Mouse (Mus musculus) MEL (cell line): ENCODE measurements at regions not wholly inside any gene's neighbourhood (a gene's known extent, or its start where the extent isn't known, plus 50 kb on each side); places are given as distances from the start of the nearest gene placed in this dataset.

ENCODE experiments used
- DNase-seq: peaks from one replicate; pipeline ENCODE4 v3.0.0; 2011; ENCODE audit warnings: low read depth, low spot score
- H3K27ac ChIP-seq: 2 replicates; pipeline ENCODE4 v1.5.1; 2012; ENCODE audit warnings: low read depth, mild to moderate bottlenecking, control low read depth, low read length, moderate library complexity; ENCODE audit not compliant: control insufficient read depth
- H3K27me3 ChIP-seq, 2 experiments: fragments of 150-350 bp in 1 of 2; sonication (generic) in 1 of 2; 2 replicates each; pipeline ENCODE4 v1.6.1; 2012; ENCODE audit warnings: low read length in 2 of 2, mild to moderate bottlenecking in 2 of 2, improper control_type of control experiment in 1 of 2, moderate library complexity in 1 of 2; ENCODE audit not compliant: insufficient read depth in 2 of 2, control insufficient read depth in 1 of 2
- H3K36me3 ChIP-seq, 2 experiments: 2 replicates each; pipeline ENCODE4 v1.6.1; 2012 to 2014; ENCODE audit warnings: low read length in 2 of 2, improper control_type of control experiment in 1 of 2, inconsistent platforms in 1 of 2, mild to moderate bottlenecking in 1 of 2; ENCODE audit not compliant: insufficient read depth in 2 of 2, control insufficient read depth in 1 of 2
- H3K4me1 ChIP-seq, 2 experiments: fragments of 150-350 bp in 1 of 2; sonication (generic) in 1 of 2; 2 replicates each; pipeline ENCODE4 v1.6.1; 2012; ENCODE audit warnings: low read length in 2 of 2, improper control_type of control experiment in 1 of 2, mild to moderate bottlenecking in 1 of 2; ENCODE audit not compliant: insufficient read depth in 2 of 2, control insufficient read depth in 1 of 2
- H3K4me3 ChIP-seq, 2 experiments: fragments of 150-350 bp in 1 of 2; sonication (generic) in 1 of 2; 2 replicates each; pipeline ENCODE4 v1.5.1; 2012; ENCODE audit warnings: low read depth in 2 of 2, low read length in 2 of 2, mild to moderate bottlenecking in 2 of 2, moderate library complexity in 2 of 2, control low read depth in 1 of 2, improper control_type of control experiment in 1 of 2; ENCODE audit not compliant: control insufficient read depth in 1 of 2, insufficient read depth in 1 of 2
- H3K79me2 ChIP-seq: 2 replicates; pipeline ENCODE4 v1.6.1; 2012; ENCODE audit warnings: mild to moderate bottlenecking, low read length, moderate library complexity; ENCODE audit not compliant: control insufficient read depth, poor library complexity, insufficient read depth
- H3K9ac ChIP-seq: 2 replicates; pipeline ENCODE4 v1.6.1; 2012; ENCODE audit warnings: low read depth, mild to moderate bottlenecking, control low read depth, low read length, moderate library complexity; ENCODE audit not compliant: control insufficient read depth, poor library complexity, severe bottlenecking
- H3K9me3 ChIP-seq: fragments of 150-350 bp; sonication (generic); replicated peaks from 2 replicates; pipeline ENCODE4 v1.6.1; 2012; ENCODE audit warnings: mild to moderate bottlenecking, low read length, improper control_type of control experiment, moderate library complexity; ENCODE audit not compliant: insufficient read depth
- E2F4 ChIP-seq: IDR thresholded peaks from 2 replicates; pipeline ENCODE4 v1.6.1; 2011; ENCODE audit warnings: low read depth, low read length, improper control_type of control experiment, borderline replicate concordance
- ETS1 ChIP-seq: IDR thresholded peaks from 2 replicates; pipeline ENCODE4 v1.6.1; 2012; ENCODE audit warnings: low read depth, mild to moderate bottlenecking, inconsistent platforms, low read length, improper control_type of control experiment, moderate library complexity
- KAT2A ChIP-seq: conservative IDR thresholded peaks from 2 replicates; pipeline ENCODE4 v1.6.1; 2012; ENCODE audit warnings: low read depth, low read length, improper control_type of control experiment, inconsistent platforms
- MAX ChIP-seq: IDR thresholded peaks from 2 replicates; pipeline ENCODE4 v1.6.1; 2011; ENCODE audit warnings: low read length, improper control_type of control experiment
- MEF2A ChIP-seq: IDR thresholded peaks from 2 replicates; pipeline ENCODE4 v1.6.1; 2014; ENCODE audit warnings: low read depth, mild to moderate bottlenecking, inconsistent platforms, low read length, improper control_type of control experiment; ENCODE audit not compliant: poor library complexity, insufficient replicate concordance, severe bottlenecking; ENCODE audit errors: extremely low read depth
- MXI1 ChIP-seq: IDR thresholded peaks from 2 replicates; pipeline ENCODE4 v1.6.1; 2011; ENCODE audit warnings: mild to moderate bottlenecking, low read depth, low read length, improper control_type of control experiment
- MYB ChIP-seq: IDR thresholded peaks from 2 replicates; pipeline ENCODE4 v1.6.1; 2011; ENCODE audit warnings: mild to moderate bottlenecking, low read depth, low read length, improper control_type of control experiment
- NELFE ChIP-seq: IDR thresholded peaks from 2 replicates; pipeline ENCODE4 v1.6.1; 2011; ENCODE audit warnings: low read depth, low read length, improper control_type of control experiment
- POLR2A ChIP-seq, 2 experiments: IDR thresholded peaks; 2 replicates each; pipeline ENCODE4 v1.6.1; 2011 to 2012; ENCODE audit warnings: low read length in 2 of 2, mild to moderate bottlenecking in 2 of 2, control low read depth in 1 of 2, improper control_type of control experiment in 1 of 2, low read depth in 1 of 2, moderate library complexity in 1 of 2; ENCODE audit not compliant: control insufficient read depth in 1 of 2, insufficient read depth in 1 of 2, poor library complexity in 1 of 2
- POLR2AphosphoS5 ChIP-seq: IDR thresholded peaks from 2 replicates; pipeline ENCODE4 v1.6.1; 2012; ENCODE audit warnings: low read depth, borderline replicate concordance, mild to moderate bottlenecking, inconsistent platforms, low read length, moderate library complexity, mixed read lengths
- RCOR1 ChIP-seq: IDR thresholded peaks from 2 replicates; pipeline ENCODE4 v1.6.1; 2012; ENCODE audit warnings: low read depth, mild to moderate bottlenecking, inconsistent platforms, low read length, improper control_type of control experiment
- SMC3 ChIP-seq: IDR thresholded peaks from 2 replicates; pipeline ENCODE4 v1.6.1; 2011; ENCODE audit warnings: low read depth, low read length, improper control_type of control experiment
- TCF12 ChIP-seq: IDR thresholded peaks from 2 replicates; pipeline ENCODE4 v1.6.1; 2014; ENCODE audit warnings: low read depth, mild to moderate bottlenecking, inconsistent platforms, low read length, improper control_type of control experiment, moderate library complexity
- UBTF ChIP-seq: IDR thresholded peaks from 2 replicates; pipeline ENCODE4 v1.6.1; 2012; ENCODE audit warnings: low read depth, mild to moderate bottlenecking, inconsistent platforms, low read length, improper control_type of control experiment, moderate library complexity, borderline replicate concordance; ENCODE audit not compliant: insufficient read depth
- USF1 ChIP-seq: IDR thresholded peaks from 2 replicates; pipeline ENCODE4 v1.6.1; 2014; ENCODE audit warnings: low read depth, mild to moderate bottlenecking, inconsistent platforms, low read length, improper control_type of control experiment, moderate library complexity
- ZKSCAN1 ChIP-seq: IDR thresholded peaks from 2 replicates; pipeline ENCODE4 v1.6.1; 2012; ENCODE audit warnings: low read depth, mild to moderate bottlenecking, inconsistent platforms, low read length, improper control_type of control experiment, moderate library complexity
- ZMIZ1 ChIP-seq: IDR thresholded peaks from 2 replicates; pipeline ENCODE4 v1.6.1; 2012; ENCODE audit warnings: low read depth, mild to moderate bottlenecking, inconsistent platforms, low read length, improper control_type of control experiment, moderate library complexity

DNA sequence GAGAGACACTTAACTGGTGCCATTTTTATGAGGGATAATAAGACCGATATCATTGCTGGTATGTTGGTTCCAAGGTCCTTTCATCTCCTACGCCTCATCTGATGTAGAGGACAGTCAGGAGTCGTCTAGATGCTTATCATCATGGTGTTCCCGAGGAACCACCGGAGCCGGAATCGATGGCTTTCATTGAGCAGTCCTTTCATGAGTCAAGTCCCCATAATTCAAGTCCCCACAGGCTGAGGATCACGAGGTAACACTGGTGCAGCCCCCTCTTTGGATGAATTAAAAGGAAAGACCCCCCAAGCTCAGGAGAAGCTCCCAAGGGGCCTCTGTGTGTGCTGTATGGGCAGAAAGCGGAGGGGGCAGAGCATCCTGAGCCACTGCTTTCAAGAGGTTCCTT, 73.3 kb upstream of the Klf4 start:
- no peak for TF ChIP-seq SMC3
- no peak for TF ChIP-seq ETS1
- no peak for TF ChIP-seq MAX
- no peak for TF ChIP-seq E2F4
- no peak for TF ChIP-seq USF1
- no peak for TF ChIP-seq TCF12
- TF ChIP-seq POLR2AphosphoS5: no peak
- TF ChIP-seq UBTF: no peak
- TF ChIP-seq MXI1: no peak
- H3K9me3 ChIP-seq: no peaks in the 10 kb centered on the region

DNA sequence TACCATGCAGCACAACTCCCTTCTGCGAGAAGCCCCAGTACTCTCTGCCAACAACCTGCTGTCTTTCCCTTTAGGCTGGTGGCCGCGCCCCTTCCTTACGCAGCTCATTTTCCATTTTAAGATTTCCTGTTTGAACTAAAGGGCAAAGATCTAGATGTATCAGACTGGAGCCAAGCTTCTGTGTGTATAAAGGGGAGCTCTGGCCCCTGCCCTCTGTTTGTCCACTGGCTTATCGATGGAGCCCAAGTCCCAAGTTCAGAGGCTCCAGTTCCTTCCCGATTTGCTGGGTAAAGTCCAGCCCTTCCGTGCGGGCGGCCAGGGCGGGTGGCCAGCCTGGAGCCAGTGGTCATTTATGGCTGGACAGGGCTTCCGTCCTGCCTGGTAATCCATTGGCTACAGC, 72.6 kb upstream of the Klf4 start:
- TF ChIP-seq POLR2AphosphoS5 (no peak), MEF2A (no peak), USF1 (no peak), NELFE (no peak), UBTF (no peak), RCOR1 (no peak), ZMIZ1 (no peak), KAT2A (no peak), ZKSCAN1 (no peak), MYB (no peak), POLR2A (IDR thresholded peaks at IDR 0.05; ENCODE audit: control insufficient read depth in 1 of 2, insufficient read depth in 1 of 2, low read depth in 1 of 2, low read length in 2 of 2, poor library complexity in 1 of 2) (no peak)
- TF ChIP-seq, all 39 proteins: peak for 0
- H3K27me3 ChIP-seq: no peaks in the 10 kb centered on the region
- no peaks in the 10 kb centered on the region for H3K79me2 ChIP-seq
- no peaks in the 10 kb centered on the region for H3K9me3 ChIP-seq
- H3K4me3 ChIP-seq: no peak overlapping the region
- no peaks in the 10 kb centered on the region for H3K36me3 ChIP-seq
- no peaks in the 10 kb centered on the region for H3K4me1 ChIP-seq
- no peak overlapping the region for H3K27ac ChIP-seq
- DNase-seq: no peak
- H3K9ac ChIP-seq: no peak overlapping the region

More for the DNA sequence above, 73.3 kb upstream of the Klf4 start:
- Histone ChIP-seq H3K27me3 (no peaks in the 10 kb centered on the region), H3K4me3 (no peak overlapping the region), H3K27ac (no peak overlapping the region), H3K9ac (no peak overlapping the region), H3K4me1 (no peaks in the 10 kb centered on the region), H3K79me2 (no peaks in the 10 kb centered on the region), H3K36me3 (no peaks in the 10 kb centered on the region)
- DNase-seq: no peak
